Mouse (Mus musculus): ENCODE results near the gene Sema3g.

DNA sequence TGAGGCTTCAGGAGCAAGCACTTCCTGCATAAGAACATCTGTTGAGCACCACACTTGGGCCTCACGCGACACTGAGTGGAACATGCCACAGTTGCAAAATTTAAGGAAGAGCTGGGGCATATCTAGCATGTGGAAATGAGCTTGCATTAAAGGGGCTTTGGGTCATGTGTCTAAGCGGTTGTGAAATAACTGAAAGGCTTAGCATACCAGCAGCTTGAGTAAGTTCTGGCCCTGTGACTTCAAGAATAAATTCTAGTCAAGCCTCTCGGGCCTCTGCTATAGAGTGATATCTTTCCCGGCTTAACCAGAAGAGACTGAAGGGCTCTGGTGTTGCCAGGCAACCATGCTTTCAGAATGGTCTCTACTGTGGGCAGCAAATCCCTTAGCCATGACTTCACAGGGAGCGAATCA is 28.9 kb upstream of the Sema3g start:
- no peak for TF ChIP-seq CTCF (IDR thresholded peaks at IDR 0.05 in 2 of 3, conservative IDR thresholded peaks at IDR 0.05 in 1 of 3; ENCODE audit: control insufficient read depth in 1 of 3, insufficient read depth in 1 of 3, low read depth in 2 of 3, low read length in 3 of 3, poor library complexity in 1 of 3, severe bottlenecking in 1 of 3)
- no peak for TF ChIP-seq USF2 (IDR thresholded peaks at IDR 0.05; ENCODE audit: borderline replicate concordance in 1 of 2, insufficient read depth in 1 of 2, low read depth in 1 of 2, low read length in 2 of 2)
